Mouse (Mus musculus) induced T-regulatory cell, adult 2 months (primary cell): ENCODE data around the gene Muc4.
A peak's percentile ranks its signal among the peaks of the same experiment; 100 is the strongest.

Experiments
- DNase-seq: peaks from one replicate; pipeline ENCODE4 v3.0.0-alpha.2; 2012; ENCODE audit warnings: low read depth

Gene Muc4

GRCm38 (mm10) chr16:32728240-32728639, 7.4 kb upstream of the Muc4 start:
- no peak for DNase-seq

GRCm38 (mm10) chr16:32728730-32729129, 7.0 kb upstream of the Muc4 start:
- DNase-seq: no peak

- no peak for DNase-seq
These were observed 2.5 kb upstream of the Muc4 start for GRCm38 (mm10) chr16:32733213-32733612.

- no peak for DNase-seq
These were observed 336 bp downstream of the Muc4 start for GRCm38 (mm10) chr16:32736022-32736421.

- DNase-seq: no peak
These were observed 4.4 kb downstream of the Muc4 start for GRCm38 (mm10) chr16:32740003-32740663.

- DNase-seq: peak; percentile 54
These were observed 5.7 kb downstream of the Muc4 start for GRCm38 (mm10) chr16:32741366-32741765.

- DNase-seq: no peak
These were observed 7.0 kb downstream of the Muc4 start for GRCm38 (mm10) chr16:32742712-32743111.

GRCm38 (mm10) chr16:32745852-32746251, 10.2 kb downstream of the Muc4 start:
- no peak for DNase-seq

GRCm38 (mm10) chr16:32750242-32751127, 14.8 kb downstream of the Muc4 start:
- peak; percentile 85 for DNase-seq

GRCm38 (mm10) chr16:32764550-32764949, 28.9 kb downstream of the Muc4 start:
- no peak for DNase-seq

- no peak for DNase-seq
These were observed 29.3 kb downstream of the Muc4 start for GRCm38 (mm10) chr16:32764961-32765360.

GRCm38 (mm10) chr16:32766904-32767303, 31.2 kb downstream of the Muc4 start:
- no peak for DNase-seq

GRCm38 (mm10) chr16:32776676-32777075, 41.0 kb downstream of the Muc4 start:
- DNase-seq: no peak

- DNase-seq: no peak
These were observed 43.3 kb downstream of the Muc4 start for GRCm38 (mm10) chr16:32778956-32779355.

- DNase-seq: no peak
These were observed 47.8 kb downstream of the Muc4 start for GRCm38 (mm10) chr16:32783324-32784062.

- no peak for DNase-seq
These were observed 49.2 kb downstream of the Muc4 start for GRCm38 (mm10) chr16:32784840-32785239.

- DNase-seq: no peak
These were observed 54.4 kb downstream of the Muc4 start for GRCm38 (mm10) chr16:32790056-32790455.

- no peak for DNase-seq
These were observed 59.5 kb downstream of the Muc4 start for GRCm38 (mm10) chr16:32795177-32795576.

- no peak for DNase-seq
These were observed 61.2 kb downstream of the Muc4 start for GRCm38 (mm10) chr16:32796676-32797425.

GRCm38 (mm10) chr16:32797426-32797689, 61.7 kb downstream of the Muc4 start, which contains the start of gene Muc20:
TSS of gene Muc20 (minus strand) at chr16:32797435.
- no peak for DNase-seq

GRCm38 (mm10) chr16:32803252-32803853, 67.7 kb downstream of the Muc4 start:
- no peak for DNase-seq

GRCm38 (mm10) chr16:32803901-32804300, 68.2 kb downstream of the Muc4 start:
- no peak for DNase-seq
